Mouse (Mus musculus) monocyte, adult 59 days (primary cell): ENCODE results near the gene Sec23a. TPM values are rescaled to one million over a fixed set of nuclear protein-coding genes. Genes with fewer than 3 reads are reported as not detected.

ENCODE experiments used
- total RNA-seq, 2 experiments: library from RNA; stranded (reverse); gene quantifications; one replicate each; pipeline ENCODE4 v1.2.4; 2023

The Sec23a gene
- 10 to 100 TPM; 22.8 to 24.9 TPM for total RNA-seq

DNA sequence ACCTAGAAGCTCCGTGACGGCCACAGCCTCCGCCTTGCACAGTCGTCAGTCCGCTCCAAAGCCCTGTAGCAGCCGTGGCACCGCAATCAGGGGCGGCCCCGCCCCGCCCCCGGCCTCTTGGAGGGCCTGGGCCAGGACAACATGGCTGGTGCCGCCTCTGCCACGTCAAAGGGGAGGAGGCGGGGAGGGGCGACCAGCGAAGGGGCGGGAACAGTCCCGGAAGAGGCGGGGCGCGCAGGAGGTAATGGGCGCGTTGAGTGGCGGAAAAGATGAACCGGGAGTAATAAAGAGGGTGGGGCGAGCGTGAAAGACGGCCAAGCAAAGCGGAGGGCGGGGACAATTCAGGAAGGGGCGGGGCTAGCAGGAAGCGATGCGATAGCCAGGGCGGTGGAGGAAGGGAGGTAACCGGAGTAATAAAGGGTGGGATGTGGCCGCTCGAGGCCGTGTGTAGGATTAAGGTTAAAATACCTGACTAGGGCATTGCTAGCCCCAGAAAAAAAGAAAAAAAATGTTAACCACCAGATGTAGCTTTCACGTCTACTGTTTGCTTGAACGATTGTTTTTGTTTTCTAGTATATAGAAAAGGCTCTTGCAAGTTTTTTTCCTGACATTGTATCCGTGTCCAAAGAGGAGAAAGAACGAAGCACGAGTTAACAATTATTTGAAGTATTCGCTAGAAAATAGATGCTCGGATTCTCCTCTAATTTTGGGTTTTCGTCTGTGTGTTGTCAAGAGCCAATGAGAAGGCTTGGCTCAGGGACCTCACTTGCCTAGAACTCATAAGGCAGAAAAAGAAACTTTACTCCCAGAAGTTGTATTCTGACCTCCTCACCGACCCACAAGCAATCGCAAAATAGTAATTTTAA is at the start of gene Sec23a:
Gene Sec23a (minus strand): TSS at position 174 of the 866 bp plus-strand sequence.

DNA sequence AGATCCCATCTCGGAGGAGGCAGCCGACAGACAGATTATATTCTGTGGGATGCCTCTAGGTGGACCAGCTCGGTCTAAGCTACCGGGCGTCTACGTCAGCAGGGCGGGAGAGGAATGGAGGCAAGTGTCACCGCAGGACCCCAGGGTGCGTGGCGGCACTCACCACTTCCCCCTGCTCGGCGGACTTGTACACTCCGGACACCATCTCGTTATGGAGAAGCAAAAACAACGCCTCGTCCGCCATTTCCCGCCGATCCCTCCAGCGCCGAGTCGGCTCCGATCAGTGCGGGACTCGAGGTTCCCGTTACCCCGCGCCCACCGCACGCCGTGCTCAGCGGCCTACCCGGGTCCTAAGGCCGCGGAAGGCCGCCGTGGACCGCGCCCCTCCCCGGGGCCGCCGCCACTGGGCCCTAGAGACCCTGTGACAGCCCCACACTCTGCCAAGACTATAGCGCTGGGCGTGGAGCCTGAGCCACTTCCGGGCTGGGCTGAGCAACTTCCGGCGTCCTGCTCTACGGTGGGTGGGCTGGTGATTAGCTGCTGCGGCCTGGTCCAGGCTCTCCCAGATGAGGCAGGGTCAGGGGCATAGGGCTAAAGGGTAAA is 49.3 kb upstream of the Sec23a start, which contains the start of gene Trappc6b:
Gene Trappc6b (minus strand): TSS at position 480 of the 603 bp plus-strand sequence.

DNA sequence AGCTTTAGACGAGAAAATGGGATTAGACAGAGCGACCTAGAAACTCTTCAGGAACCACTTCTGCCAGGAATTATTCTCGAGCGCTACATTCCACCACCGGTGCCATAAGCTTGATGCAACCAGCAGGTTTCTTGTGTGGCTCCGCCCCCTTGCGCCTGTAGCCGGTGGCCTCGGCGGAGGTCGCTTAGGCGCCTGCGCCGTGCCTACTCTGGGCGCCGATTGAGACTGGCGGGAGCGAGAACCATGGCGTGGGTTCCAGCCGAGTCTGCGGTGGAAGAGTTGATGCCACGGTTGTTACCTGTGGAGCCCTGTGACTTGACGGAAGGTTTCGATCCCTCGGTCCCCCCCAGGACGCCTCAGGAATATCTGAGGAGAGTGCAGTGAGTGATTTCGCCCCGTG is 1.4 kb upstream of the Sec23a start, which contains the start of gene Gemin2:
Gene Gemin2 (plus strand): TSS at position 160 of the 400 bp plus-strand sequence.

Other genes with a start within 250 kb of the Sec23a start
- gene Gemin2, start 1.4 kb upstream of the Sec23a start, total RNA-seq, result 10 to 100 TPM in 1 of 2 experiments, 1 to 10 TPM in 1; 7.4 to 10.5 TPM
- 10 to 100 TPM; 55.4 to 57.5 TPM for gene Trappc6b, start 49.5 kb upstream of the Sec23a start, total RNA-seq
- 10 to 100 TPM; 43.3 to 58.6 TPM for gene Pnn, start 54.9 kb upstream of the Sec23a start, total RNA-seq
- 100 to 1,000 TPM; 254 to 256 TPM for gene Mia2, start 83.8 kb upstream of the Sec23a start, total RNA-seq
- 10 to 100 TPM; 33.8 to 37.7 TPM for gene Fbxo33, start 207.7 kb upstream of the Sec23a start, total RNA-seq